Mouse (Mus musculus) monocyte, adult 2 months (primary cell): Measurements from ENCODE around the gene 4931406C07Rik.

ENCODE experiments used
- DNase-seq, 2 experiments: peaks; one replicate each; pipeline ENCODE4 v3.0.0; 2022; ENCODE audit warnings: low spot score in 2 of 2, low read depth in 1 of 2

The 4931406C07Rik gene

GRCm38 (mm10) chr9:15239042-15239925 is 67.0 kb downstream of the 4931406C07Rik start, which contains the start of gene Vstm5:
Gene Vstm5 (plus strand): TSS chr9:15239045.
- DNase-seq = no peak

- DNase-seq = no peak
Observed at GRCm38 (mm10) chr9:15238297-15238990, 67.8 kb downstream of the 4931406C07Rik start.

GRCm38 (mm10) chr9:15237516-15238296 is 68.5 kb downstream of the 4931406C07Rik start:
- DNase-seq = no peak

GRCm38 (mm10) chr9:15235986-15236385 is 70.3 kb downstream of the 4931406C07Rik start:
- DNase-seq = no peak

- no peak for DNase-seq
Observed at GRCm38 (mm10) chr9:15233604-15234003, 72.6 kb downstream of the 4931406C07Rik start.
